Mouse (Mus musculus): ENCODE data around the gene Dhdds.
"Not testable (repeated sequence)": the region's sequence is repeated elsewhere in the genome, so short reads cannot be mapped to it uniquely, and the experiment has no call there.

- TF ChIP-seq POLR2A (IDR thresholded peaks at IDR 0.05; ENCODE audit: control insufficient read depth in 1 of 2, insufficient read depth in 1 of 2, low read depth in 1 of 2, low read length in 2 of 2, poor library complexity in 1 of 2); ZNF384 (IDR thresholded peaks at IDR 0.05; ENCODE audit: low read depth, low read length); CTCF (IDR thresholded peaks at IDR 0.05 in 2 of 3, conservative IDR thresholded peaks at IDR 0.05 in 1 of 3; ENCODE audit: control insufficient read depth in 1 of 3, insufficient read depth in 1 of 3, low read depth in 2 of 3, low read length in 3 of 3, poor library complexity in 1 of 3, severe bottlenecking in 1 of 3); GABPA (IDR thresholded peaks at IDR 0.05; ENCODE audit: low read depth, low read length); EP300 (IDR thresholded peaks at IDR 0.05; ENCODE audit: low read depth in 1 of 2, low read length in 2 of 2); POLR2AphosphoS2 (IDR thresholded peaks at IDR 0.05; ENCODE audit: low read length); RCOR1 (IDR thresholded peaks at IDR 0.05; ENCODE audit: low read depth, low read length); HCFC1 (IDR thresholded peaks at IDR 0.05; ENCODE audit: low read depth, low read length); SMC3 (IDR thresholded peaks at IDR 0.05; ENCODE audit: low read depth, low read length); MAZ (IDR thresholded peaks at IDR 0.05; ENCODE audit: low read depth, low read length); USF1 (IDR thresholded peaks at IDR 0.05; ENCODE audit: low read depth, low read length); MAFK (IDR thresholded peaks at IDR 0.05; ENCODE audit: borderline replicate concordance, low read depth, low read length); MAX (IDR thresholded peaks at IDR 0.05; ENCODE audit: low read length); NELFE (IDR thresholded peaks at IDR 0.05; ENCODE audit: low read depth, low read length): not testable (repeated sequence)
Observed at GRCm38 (mm10) chr4:133988289-133988688, 12.4 kb downstream of the Dhdds start.
